Mouse (Mus musculus): ENCODE data around the gene Pla2g3.

Pla2g3 gene

DNA sequence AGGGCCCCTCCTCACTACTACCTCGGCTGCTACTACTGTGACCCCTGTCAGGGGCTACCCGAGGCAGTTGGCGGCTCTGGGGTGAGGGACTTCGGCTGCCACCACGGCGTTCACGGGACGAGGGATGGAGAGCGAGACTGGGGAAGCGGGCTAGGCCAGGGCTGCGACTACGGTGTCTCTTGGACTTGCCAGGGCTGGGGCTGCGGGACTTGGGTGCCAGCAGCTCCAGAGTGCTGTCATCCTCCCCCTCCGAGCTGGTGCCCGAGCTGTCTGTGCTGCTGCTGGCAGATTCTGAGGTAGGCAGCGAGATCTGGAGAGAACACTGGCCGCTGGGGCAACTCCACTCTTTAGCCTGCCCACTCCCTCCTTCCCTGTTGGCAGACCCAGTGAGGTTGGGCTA lies 6.8 kb downstream of the Pla2g3 start:
- in situ Hi-C loops (cut with MboI): no loop called here

DNA sequence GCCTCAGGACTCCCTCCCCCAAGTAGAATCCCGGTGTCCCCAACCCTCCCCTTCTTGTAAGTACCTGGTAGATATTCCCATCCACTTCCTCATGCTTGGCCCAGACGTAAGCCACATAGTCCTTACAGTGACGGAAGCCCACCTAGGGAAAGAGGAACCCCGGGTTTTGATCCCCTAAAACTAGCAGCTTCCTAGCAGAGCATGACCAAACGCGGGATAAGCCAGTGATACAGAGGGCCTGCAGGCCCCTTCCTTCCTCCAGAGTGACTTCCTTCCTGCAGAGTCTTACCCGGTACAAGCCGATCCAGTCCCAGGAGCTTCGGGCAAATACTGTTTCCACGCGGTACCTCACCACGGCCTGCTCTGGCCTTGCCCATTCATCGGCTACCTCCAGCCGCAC lies 7.4 kb downstream of the Pla2g3 start:
- in situ Hi-C loops (cut with MboI): no loop called here

DNA sequence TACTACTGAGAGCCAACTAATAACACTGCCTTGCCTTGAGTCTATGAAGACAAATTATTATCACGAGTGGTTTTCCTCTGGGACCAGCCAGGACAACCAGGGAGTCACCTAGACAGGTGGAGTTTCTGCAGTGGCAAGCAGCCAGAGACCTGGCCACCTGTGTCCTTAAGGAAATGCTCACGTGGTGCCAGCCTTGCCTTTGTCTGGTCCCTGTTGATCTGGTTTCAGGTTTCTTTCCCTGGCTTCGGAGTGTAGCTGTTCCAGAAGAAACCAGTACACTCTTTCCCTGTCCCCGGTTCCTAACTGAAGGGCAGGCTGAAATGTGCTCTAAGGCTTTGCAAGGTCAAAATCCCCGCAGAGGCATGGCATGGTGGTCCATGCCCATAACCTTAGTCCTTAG lies 8.7 kb downstream of the Pla2g3 start:
- in situ Hi-C loops (cut with MboI): no loop called here

DNA sequence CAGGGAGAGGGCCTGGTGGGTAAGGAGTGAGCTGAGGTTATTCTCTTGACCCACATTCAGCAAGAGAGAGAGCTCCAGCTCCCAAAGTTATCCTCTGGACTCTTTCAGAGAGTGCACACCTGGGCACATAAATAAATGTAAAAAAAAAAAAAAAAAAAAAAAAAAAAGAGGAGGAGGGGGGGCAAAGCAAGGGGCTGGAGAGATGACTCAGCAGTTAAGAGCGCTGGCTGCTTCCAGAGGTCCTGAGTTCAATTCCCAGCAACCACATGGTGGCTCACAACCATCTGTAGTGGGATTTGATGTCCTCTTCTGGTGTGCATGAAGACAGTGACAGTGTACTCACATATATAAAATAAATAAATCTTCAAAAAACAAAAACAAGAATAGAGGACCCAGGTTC lies 9.2 kb downstream of the Pla2g3 start:
- in situ Hi-C loops (cut with MboI): no loop called here

DNA sequence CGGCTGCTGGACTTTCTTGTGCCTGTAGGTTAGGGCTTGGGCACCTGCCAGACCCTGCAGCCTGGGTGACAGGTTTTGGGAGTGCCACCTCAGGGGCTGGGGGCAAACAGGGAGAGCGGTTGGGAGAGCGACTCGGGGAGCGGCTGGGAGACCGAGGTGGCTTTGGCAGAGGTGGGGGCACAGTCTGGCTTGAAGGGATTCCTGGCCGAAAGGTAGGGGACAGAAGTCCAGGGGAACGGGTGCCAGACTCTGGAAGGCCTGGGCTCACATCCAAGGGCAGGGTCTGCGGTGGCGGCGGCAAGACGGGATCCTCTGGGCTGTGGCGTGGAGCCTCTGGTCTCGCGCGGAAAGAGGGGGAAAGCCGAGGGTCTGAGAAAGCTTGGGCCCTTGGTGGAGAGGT lies 14.0 kb downstream of the Pla2g3 start:
- in situ Hi-C loops (cut with MboI): no loop called here

DNA sequence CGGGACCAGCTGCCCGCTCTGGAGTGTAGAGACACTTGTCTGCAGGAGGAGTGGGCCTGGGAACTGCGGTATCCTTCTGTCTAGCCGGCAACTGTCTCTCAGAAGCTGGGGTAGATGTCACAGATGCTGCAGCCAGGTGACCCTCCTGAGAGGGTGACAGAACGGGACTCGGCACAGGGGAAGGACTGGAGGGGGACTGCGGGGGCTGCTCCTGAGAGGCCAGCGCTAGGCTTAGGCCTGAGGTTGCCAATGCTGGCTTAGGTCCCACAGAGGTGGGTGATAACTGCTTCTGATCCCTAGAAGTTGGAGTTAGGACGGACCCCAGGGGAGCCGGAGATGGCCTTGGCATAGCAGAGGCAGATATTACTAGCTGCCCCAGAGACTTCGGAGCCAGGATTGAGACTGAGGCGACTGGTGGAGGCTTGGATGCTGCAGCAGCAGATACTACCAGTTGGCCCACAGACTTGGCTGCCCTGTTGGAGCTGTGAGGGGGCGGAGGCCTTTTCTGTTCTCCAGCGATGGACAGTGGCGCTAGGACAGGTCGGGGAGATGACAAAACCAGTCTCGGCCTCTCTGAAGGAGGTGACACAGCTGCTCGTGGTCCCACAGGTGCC lies 14.5 kb downstream of the Pla2g3 start:
- in situ Hi-C loops (cut with MboI): no loop called here

DNA sequence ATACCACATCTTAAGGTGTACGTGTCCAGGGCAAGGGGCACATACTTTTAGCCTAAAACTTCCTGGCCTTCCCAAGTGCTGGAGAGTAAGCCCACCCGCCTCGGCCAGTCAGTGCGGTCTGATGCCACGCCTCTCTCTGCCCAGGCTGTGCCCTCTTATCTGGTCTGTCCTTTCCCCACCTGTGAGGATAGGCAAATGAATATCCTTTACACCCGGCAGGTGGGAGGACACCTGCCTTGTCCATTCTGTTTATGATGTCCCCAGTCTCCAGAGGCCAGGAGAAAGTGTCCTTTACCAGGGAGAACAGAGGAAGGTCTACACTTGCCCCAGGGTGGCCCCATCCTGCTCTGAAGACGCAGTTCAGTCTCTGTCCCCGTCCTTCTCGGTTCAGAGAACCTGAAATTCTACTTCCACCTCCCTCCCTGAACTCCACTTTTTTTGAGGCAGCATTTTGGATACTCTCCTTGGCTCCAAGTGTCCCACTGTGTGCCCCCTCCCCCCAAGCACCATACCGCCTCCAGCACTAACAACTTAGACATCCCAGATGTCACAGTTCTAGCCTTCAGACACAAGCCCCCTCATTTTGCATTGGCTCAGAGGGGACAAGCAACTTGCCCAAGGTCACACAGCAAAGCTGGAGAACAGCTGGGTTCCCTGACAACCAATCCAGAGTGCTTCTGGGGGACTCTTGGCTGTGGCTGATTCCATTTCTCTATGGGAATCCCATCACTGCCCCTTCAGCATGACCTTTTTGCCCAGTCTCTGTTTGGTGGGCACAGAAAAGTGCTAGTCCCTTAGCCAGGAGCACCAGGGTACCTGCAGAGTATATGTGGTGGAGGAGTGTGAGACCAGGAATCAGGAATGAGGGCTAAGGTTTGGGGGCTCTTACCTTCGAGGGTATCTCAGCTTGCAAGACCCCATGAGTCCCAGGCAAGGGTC lies 15.9 kb downstream of the Pla2g3 start:
- in situ Hi-C loops (cut with MboI): no loop called here

DNA sequence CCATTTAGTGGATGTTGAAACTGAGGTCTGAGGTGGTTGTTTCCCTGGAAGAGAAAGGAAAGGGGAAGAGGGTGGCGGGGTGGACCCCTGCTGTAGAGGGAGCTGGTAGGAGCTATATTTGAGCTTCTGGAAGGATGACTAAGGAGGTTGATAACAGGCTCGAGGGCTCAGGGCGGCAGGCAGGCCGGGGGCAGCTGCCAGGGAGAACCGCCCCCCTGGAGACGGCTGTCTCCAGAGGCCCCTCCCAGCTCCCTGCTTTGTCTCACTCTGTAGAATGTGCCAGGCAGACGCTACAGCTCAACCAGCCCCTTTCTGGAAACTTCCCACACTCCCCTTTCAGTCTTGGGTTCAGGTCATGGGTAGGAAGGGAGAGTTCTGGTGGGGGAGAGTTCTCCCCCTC lies 20.1 kb downstream of the Pla2g3 start:
- in situ Hi-C loops (cut with MboI): no loop called here

DNA sequence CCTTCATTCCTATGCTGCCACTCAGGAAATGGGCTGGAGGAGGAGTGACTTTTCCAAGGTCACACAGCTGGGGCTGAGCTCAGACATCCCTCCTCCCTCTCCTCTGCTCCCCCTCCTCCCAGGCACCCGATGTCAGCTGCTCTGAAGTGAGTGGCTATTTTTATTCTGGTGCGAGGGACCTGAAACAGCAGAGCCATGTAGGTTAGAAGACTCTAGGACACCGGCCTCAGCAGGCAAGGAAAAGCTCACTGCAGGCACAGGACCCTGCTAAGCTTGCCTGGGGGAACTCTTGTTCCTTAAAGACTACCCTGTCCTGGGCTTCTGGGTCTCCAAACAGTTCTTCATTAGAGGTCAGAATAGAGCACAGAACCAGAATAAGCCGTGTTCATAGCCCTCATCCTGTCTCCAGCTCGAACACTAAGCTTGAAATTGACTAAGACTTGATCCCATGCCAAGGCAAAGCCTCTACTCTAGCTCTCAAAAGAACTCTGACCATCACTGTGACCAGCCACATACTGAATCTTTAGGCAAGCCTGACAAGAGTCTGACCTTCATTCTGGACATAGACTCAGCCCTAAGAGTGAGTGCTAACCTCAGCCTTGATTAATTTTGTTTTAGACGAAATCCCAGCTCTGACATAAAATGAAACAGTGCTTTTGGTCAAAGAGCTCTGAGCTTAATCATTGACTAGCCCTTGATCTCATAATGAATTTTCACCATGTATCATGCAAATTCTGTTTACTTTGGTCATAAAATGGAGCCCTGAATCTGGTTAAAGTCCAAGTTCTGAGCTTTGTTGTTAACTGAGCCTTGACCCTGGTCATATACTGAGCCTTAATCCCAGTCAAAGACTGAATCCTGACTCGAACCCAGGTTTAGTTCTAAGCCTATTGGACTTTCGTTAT lies 21.3 kb downstream of the Pla2g3 start:
- in situ Hi-C loops (cut with MboI): no loop called here

DNA sequence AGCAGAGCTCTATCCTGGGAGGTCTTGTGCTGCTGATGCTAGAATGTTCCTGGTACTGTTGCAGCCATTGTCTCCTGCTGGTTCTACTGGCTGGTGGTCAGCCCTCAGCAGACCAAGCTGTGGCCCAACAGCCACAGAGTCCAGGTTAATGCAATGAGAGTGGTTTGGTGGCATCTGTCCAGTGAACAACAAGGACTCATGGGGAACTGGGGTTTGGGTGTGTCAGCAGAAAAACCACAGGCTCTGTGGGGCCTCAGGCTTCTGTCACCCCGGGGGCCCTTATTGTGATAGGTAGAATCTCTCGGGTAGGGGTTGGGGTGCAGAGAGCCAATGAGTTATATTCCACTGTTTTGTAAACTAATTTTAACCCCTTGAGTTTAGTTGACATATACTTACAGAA lies 22.2 kb downstream of the Pla2g3 start:
- in situ Hi-C loops (cut with MboI): no loop called here

DNA sequence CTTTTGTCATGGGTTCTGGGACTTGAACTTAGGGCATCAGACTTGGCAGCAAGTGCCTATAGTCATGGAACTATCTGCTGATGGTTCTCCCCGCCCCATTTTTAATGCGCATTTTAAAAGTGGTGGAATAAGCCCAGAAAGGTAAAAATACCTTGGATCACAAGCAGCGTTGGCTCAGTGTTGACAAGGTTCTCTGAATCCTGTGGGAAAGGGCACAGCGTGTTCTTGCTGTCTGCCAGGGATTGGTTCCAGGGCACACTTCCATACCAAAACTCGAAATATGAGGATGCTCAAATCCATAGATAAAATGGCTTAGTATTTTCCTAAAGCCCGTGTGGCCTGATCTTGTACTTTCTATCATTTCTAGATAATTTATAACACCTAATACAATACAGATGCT lies 25.2 kb downstream of the Pla2g3 start:
- in situ Hi-C loops (cut with MboI): no loop called here

DNA sequence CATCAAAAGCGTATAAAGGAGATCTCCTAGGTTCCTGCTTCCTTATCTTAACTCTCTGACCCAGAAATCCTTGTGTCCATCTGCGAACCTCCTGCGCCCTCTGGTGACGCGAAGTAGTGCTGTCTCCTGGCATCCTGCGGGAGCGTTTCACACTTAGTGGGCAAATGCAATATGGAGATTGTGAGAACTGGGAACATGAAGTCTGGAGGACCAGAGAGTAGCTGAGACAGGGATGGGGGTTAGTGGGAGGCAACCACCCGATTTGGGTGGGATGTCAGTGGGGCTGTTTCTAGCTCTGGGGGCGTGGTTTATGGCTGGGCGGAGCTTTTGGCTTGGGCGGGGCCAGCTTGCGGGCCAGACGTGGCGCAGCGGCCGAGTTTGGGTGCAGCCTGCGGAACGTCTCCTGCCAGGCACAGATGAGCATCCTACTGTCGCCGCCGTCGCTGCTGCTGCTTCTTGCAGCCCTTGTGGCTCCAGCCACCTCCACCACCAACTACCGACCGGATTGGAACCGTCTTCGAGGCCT lies 26.5 kb downstream of the Pla2g3 start, which contains the start of gene Selenom:
Gene Selenom, plus strand, starts transcription at position 156 of the 526 bp plus-strand sequence.
- in situ Hi-C loops (cut with MboI): no loop called here

DNA sequence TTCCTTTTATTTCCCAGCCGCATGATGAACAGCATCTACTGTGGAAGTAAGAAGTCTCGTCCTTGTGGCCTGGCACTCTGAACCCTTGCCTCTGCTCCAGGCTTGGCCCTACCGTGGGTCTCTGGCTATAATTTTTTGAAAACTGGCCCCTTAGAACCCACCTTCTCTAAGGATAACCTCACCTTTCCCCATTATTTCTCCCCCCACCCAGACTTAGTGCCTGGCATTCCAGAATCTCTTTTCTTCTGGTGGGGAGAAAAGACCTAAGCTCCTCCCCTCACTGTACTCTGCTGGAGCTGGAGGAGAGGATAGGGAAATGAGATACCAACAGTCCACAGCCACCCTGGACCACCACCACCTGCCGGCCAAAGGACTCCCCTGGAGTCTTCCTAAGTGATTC lies 27.1 kb downstream of the Pla2g3 start:
- in situ Hi-C loops (cut with MboI): no loop called here

DNA sequence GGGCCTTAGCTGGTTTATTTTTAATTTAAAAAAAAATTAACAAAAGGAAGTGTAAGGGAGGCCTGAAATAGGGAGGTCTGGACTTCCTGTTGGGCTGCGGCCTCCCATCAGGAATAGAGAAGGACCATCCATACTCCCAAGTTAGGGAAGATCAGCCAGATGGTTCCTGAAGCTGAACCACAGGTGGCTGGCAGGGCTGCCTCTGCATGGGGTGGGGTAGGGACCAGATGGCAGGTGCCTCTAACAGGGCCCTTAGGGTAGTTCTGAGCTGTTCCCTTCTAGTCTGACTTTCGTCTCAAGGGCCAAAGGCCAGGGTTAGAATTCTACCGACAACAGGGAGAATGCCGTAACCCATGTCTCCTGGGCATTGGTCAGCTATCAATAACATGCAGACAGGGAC lies 27.6 kb downstream of the Pla2g3 start:
- in situ Hi-C loops (cut with MboI): no loop called here

DNA sequence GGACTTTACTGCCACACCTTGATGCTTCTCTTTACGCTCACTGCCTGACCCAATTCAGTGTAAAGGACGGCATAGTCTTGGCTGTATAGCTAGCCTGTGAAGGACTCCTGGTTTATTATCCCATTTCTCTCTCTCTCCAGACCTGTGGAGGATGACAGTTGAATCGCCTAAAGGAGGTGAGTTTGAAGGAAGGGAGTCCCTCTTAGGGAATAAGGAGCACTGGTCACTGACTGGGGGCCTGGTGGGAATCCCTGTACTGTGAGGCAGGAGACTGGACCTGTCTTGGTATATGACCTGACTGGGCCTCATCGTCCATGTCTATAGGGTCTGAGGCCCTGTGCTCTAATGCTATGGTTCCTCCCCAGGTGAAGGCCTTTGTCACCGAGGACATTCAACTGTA lies 28.0 kb downstream of the Pla2g3 start:
- in situ Hi-C loops (cut with MboI): no loop called here

DNA sequence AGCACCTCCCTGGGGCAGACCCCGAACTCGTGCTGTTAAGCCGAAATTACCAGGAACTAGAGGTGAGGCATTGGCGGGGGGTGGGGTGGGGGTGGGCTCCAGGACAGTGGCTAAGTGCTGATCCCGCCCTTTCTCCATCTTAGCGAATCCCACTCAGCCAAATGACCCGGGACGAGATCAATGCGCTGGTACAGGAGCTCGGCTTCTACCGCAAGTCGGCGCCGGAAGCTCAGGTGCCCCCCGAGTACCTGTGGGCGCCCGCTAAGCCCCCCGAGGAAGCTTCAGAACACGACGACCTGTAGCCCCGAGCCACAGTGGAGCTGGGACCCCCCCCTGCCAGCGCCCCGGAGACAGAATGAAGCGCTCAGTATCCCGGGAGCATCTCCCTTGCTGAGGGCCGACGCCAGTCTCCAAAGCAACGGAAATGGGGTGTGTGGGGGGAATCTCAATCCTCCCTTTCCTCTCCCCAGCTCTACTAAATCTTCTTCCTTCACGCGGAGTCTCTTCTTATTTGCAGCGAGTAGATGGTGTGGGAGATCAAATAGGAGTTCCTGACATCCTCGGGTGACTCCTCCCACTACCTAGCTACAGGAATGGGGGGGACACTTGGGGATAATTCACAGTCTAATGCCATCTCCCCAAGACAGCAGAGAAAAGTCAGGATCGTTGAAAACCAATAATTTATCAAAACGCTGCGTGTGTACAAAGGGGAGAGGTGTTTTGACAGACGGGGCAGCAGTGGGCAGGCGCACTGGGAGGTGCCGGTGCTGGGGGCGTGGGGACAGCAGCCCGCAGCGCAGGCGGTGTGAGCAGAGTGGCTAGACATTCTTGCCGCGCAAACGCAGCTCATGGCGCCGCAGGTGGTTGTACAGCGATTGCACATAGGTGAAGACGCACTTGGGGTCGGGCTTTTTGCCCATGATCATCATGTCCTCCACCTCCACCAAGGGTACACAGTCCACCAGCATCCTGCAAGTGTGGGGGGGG lies 29.1 kb downstream of the Pla2g3 start:
- in situ Hi-C loops (cut with MboI): no loop called here

DNA sequence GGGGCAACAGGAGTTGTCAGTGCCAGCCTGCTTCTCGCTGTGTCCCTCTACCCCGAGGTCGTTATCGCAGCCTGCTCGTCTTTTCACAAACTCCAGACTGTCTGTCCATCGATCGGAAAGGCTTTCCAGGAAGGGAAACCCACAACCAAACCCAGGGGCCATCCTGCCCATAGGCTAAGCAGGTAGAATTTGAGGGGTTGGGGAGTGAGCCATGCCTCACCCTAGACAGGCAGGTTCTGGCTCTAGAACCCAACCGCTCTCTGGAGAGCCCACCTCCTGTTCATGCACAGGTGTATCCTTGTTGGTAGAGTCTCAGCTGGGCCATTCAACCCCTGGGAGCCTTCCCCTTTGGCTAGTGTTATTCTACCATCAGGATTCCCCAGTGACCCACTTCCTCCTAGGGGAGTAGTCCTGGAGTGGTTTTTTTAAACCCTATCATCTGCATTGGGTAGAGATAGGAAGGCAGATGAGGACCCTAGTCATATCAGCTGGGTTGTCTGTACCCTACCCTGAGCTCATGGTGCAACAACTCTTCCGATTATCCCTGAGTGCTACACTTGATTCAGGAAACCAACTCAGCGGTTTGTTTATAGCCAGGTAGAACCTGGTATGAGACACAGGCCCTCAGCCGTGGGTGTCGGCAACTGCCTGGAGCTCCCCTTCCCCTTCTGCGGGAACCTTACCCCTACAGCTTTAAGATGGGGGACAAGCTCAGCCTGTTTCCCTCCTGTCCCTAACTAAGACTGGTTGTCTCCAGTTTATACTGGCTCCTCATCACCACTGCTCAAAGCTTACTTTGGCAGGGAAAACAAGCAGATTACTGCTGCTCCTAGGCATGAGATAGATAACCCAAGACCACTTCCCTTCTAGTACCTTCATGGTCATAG lies 30.0 kb downstream of the Pla2g3 start:
- in situ Hi-C loops (cut with MboI): no loop called here

DNA sequence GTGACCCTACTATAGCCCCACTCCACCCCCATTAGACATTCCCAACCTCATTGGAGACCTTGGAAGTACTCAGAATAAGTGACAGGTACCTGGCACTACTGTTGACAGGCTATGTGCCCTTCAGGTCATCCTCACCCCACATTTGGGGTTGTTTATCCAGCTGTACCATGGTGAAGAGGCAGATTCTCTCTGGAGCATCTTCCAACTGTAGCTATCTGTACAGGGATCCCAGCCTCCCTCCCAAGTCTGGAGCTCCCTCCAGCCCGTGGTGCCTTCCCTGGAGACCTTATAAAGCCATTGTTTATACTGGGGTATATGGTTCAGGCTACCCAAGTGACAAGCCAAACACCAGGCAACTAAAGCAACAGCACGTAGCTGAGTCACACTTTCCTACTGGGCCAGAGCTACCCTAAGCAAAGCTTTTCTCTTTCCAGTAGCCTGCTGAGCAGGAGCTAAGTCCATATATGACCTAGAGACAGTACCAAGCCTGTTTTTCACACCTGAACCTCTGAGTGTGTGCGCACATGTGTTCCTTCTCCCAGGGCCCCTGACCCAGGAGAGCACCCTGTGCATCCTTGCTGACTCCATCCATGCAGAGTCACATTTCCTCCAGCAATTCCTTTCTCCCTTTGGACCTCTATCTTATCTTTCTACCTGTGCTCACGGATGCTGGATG lies 31.1 kb downstream of the Pla2g3 start:
- in situ Hi-C loops (cut with MboI): no loop called here

DNA sequence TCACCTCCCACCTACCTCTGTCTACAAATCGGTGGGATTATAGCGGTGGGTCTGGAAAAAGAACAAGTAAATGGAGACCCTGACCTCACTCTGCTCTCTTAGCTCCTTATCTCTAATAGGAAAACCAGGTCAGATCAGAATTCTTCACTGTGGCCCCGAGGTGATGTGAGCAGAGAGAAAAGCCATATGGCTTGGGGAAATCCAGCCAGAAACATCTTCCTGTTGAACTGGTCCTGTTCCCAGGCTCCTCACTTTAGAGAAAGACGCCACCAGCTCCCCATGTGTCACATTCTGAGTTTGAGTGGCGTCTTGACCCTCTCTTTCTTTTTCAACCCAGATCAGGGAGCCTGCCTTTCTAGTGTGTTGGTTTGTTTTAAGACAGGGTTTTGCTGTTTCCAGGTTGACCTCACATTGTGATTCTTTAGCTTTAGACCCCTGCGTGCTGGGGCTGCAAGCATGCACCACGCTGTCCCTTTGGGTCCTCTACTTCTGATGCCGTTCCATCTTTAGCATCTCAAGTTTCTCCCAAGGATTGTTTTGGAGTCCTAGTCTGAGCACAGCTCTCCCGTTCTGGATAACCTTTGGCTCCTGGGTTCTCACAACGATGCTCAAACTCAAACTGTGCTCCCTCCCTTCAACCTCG lies 31.8 kb downstream of the Pla2g3 start:
- in situ Hi-C loops (cut with MboI): no loop called here

Data from mature B cell (primary cell).